Mouse (Mus musculus) heart, embryonic 15.5 days (tissue): ENCODE results near the gene Pet2. TPM values are rescaled to one million over a fixed set of nuclear protein-coding genes. Genes with fewer than 3 reads are reported as not detected.

Experiments used
- ATAC-seq: fragments of 200-750 bp; cut with Nextera tagmentation; replicated peaks from 2 replicates; pipeline ENCODE4 v1.8.0; 2017; ENCODE audit warnings: low read depth, moderate TSS enrichment; ENCODE audit not compliant: insufficient number of reproducible peaks, insufficient read depth, low FRiP score
- H3K27ac ChIP-seq: fragments of 300-500 bp; sonication (generic); 2 replicates; pipeline ENCODE4 v1.5.1; 2015; ENCODE audit warnings: mild to moderate bottlenecking, inconsistent platforms
- H3K27me3 ChIP-seq: fragments of 300-500 bp; sonication (generic); 2 replicates; pipeline ENCODE4 v1.6.1; 2015; ENCODE audit warnings: inconsistent platforms
- H3K36me3 ChIP-seq: fragments of 300-500 bp; sonication (generic); 2 replicates; pipeline ENCODE4 v1.6.1; 2015; ENCODE audit warnings: mild to moderate bottlenecking, inconsistent platforms
- H3K4me1 ChIP-seq: fragments of 300-500 bp; sonication (generic); replicated peaks from 2 replicates; pipeline ENCODE4 v1.6.1; 2015; ENCODE audit warnings: inconsistent platforms
- H3K4me2 ChIP-seq: fragments of 300-500 bp; sonication (generic); 2 replicates; pipeline ENCODE4 v1.6.1; 2015; ENCODE audit warnings: inconsistent platforms, mild to moderate bottlenecking, moderate library complexity
- H3K4me3 ChIP-seq: fragments of 300-500 bp; sonication (generic); 2 replicates; pipeline ENCODE4 v1.5.1; 2015; ENCODE audit warnings: mild to moderate bottlenecking, inconsistent platforms
- H3K9ac ChIP-seq: fragments of 300-500 bp; sonication (generic); 2 replicates; pipeline ENCODE4 v1.6.1; 2015; ENCODE audit warnings: mild to moderate bottlenecking, inconsistent platforms
- H3K9me3 ChIP-seq: fragments of 300-500 bp; sonication (generic); replicated peaks from 2 replicates; pipeline ENCODE4 v1.6.1; 2016; ENCODE audit warnings: inconsistent platforms
- WGBS: fragments of 180-500 bp; shearing (Covaris S2); methylation state at CpG from one replicate; pipeline ENCODE4 v1.1.7; 2015; ENCODE audit warnings: mixed read lengths; 5-methylcytosine and 5-hydroxymethylcytosine counted together
- polyA plus RNA-seq: library from polyadenylated mRNA; unstranded; fragments of >200 nt; fragmentation: Nextera tagmentation; extraction: Ambion mirVana; gene quantifications from 2 replicates; pipeline ENCODE4 v1.2.1, GENCODE M21; 2015

Gene Pet2
- not detected in 2 replicates for polyA plus RNA-seq

- H3K4me1 ChIP-seq = no peaks in the 10 kb centered on the region
- H3K27ac ChIP-seq = no peak within 1 kb of the TSS
- no peaks in the 10 kb centered on the region for H3K9me3 ChIP-seq
- no peaks in the 10 kb centered on the region for H3K27me3 ChIP-seq
- no peaks in the 10 kb centered on the region for H3K36me3 ChIP-seq
- no peak within 1 kb of the TSS for H3K9ac ChIP-seq
- H3K4me2 ChIP-seq = no peak within 1 kb of the TSS
- ATAC-seq = no peak
- 87% methylated on average over 9 of the region's 9 CpGs for WGBS
- no peak within 1 kb of the TSS for H3K4me3 ChIP-seq
Measured at GRCm38 (mm10) chrX:89409589-89409988, at the start of gene Pet2. Gene Pet2 (minus strand): TSS chrX:89409689.
